Mouse (Mus musculus): ENCODE results near the gene Ltbp1. TPM values are rescaled to one million over a fixed set of nuclear protein-coding genes. Genes with fewer than 3 reads are reported as not detected.

Ltbp1 gene
- polyA plus RNA-seq, 1 experiment from 2014 or later: 3.0 TPM

DNA sequence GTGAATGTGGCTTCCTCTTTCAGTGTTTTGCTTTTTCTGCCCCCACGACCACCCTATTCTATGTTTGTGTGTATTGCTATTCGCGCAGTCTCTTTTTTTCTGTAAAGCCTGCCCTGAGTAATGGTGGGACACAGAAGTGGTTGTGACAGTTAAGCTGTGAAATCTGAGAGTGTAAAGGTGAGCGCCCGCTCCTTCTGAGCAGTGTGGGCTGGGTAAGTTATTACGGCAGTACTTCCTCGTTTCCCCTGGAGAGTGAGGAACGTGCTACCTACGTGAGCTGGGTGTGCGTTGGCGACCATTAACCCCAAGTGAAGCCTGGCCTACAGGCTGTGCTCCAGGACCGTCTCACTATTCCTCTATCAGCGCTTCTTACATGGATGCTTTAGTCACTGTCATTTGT is 328.4 kb downstream of the Ltbp1 start:
- H3K27ac ChIP-seq: no peak overlapping the region
- no peak overlapping the region for H3K4me3 ChIP-seq
- H3K9ac ChIP-seq: no peak overlapping the region
- H3K4me1 ChIP-seq: no peaks in the 10 kb centered on the region
- no peak overlapping the region for H3K4me2 ChIP-seq
- no peaks in the 10 kb centered on the region for H3K36me3 ChIP-seq (ENCODE audit: poor library complexity, severe bottlenecking)
- ATAC-seq: no peak
- 95% methylated on average over 13 of the region's 13 CpGs for WGBS
- no peaks in the 10 kb centered on the region for H3K9me3 ChIP-seq (replicated peaks)
- no peaks in the 10 kb centered on the region for H3K27me3 ChIP-seq

DNA sequence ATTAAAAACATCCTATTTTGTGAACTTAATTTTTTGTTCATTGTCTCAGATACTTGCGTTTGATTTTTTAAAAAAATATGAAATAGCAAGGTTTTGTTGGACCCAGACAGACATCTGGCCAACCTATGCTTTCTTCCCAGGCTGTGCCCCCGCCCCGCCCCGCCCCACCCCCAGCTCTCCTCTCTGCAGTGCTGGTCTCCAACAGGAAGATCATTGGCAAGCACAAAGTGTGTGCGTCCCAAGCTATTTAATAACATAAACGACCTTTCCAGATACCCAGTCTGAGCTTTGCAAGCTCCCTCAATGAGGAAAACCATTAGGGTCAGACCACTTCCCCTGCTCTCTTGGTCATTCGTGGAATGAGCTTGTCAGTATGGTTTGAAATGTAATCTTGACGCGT is 330.3 kb downstream of the Ltbp1 start:
- 88% methylated on average over 9 of the region's 9 CpGs for WGBS
- H3K9me3 ChIP-seq (replicated peaks): no peaks in the 10 kb centered on the region
- H3K4me3 ChIP-seq: no peak overlapping the region
- H3K36me3 ChIP-seq (ENCODE audit: poor library complexity, severe bottlenecking): no peaks in the 10 kb centered on the region
- no peaks in the 10 kb centered on the region for H3K4me1 ChIP-seq
- no peak for ATAC-seq
- no peak overlapping the region for H3K27ac ChIP-seq
- H3K9ac ChIP-seq: no peak overlapping the region
- H3K4me2 ChIP-seq: no peak overlapping the region
- H3K27me3 ChIP-seq: no peaks in the 10 kb centered on the region

DNA sequence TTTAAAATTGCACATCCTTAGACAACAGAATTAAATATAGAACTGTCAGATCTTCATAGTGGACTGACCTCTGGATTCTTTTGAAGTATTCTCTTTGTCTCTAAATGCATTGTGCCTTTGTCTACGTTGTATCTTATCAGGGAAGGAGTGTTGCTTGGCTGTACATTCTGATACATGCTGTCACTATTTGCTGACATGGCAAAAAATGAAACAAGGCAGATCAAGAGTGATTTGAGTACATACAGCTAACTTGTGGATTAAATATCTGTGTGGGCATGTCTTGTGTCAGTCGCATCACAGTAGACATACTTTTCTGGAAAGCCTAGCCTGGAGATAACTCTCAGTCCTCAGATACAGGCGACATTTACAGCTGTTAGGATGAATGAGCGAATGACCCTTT is 335.9 kb downstream of the Ltbp1 start:
- Histone ChIP-seq H3K27ac (no peak overlapping the region), H3K36me3 (ENCODE audit: poor library complexity, severe bottlenecking) (no peaks in the 10 kb centered on the region), H3K4me3 (no peak overlapping the region), H3K9me3 (replicated peaks) (no peaks in the 10 kb centered on the region), H3K4me1 (no peaks in the 10 kb centered on the region), H3K4me2 (no peak overlapping the region), H3K27me3 (no peaks in the 10 kb centered on the region), H3K9ac (no peak overlapping the region)
- ATAC-seq: no peak
- 91% methylated on average over 4 of the region's 4 CpGs for WGBS

DNA sequence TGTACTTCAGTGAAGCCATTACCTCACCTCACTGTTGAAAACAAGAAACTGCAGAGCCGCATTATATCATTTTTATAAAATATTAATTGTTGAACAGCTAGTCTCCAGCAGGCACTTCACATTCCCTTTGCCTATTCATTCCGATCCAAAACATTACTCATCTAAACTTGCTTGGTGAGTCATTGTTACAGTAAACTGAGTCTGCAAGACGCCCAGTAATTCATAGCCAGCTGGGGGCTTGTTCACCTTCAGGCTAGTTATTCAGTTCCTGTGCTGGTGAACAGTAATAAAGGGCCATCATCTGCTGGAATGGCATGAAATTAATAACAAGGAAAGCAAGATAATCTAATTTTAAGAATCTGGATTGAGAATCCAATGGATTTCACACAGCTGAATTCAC is 339.7 kb downstream of the Ltbp1 start:
- H3K36me3 ChIP-seq (ENCODE audit: poor library complexity, severe bottlenecking): no peaks in the 10 kb centered on the region
- 92% methylated on average over 3 of the region's 3 CpGs for WGBS
- H3K9ac ChIP-seq: no peak overlapping the region
- no peak overlapping the region for H3K27ac ChIP-seq
- H3K9me3 ChIP-seq (replicated peaks): no peaks in the 10 kb centered on the region
- H3K4me1 ChIP-seq: no peaks in the 10 kb centered on the region
- no peak overlapping the region for H3K4me3 ChIP-seq
- H3K27me3 ChIP-seq: no peaks in the 10 kb centered on the region
- no peak for ATAC-seq
- no peak overlapping the region for H3K4me2 ChIP-seq

DNA sequence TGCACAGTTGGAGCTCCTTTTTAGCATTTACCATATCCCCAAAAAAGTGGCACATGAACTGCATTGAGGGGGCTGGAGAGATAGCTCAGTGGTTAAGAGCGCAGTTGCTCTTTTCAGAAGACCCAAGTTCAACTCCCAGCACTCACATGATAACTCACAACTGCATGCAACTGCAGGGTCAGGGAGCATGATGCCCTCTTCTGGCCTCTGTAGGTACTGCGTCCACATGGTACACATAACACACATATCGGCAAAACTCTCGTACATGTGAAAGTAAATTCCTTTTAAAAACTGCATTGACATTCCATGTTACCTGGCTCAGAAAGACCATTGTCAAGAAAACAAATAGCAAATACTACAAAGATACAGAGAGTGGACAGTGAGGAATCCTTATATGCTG is 342.0 kb downstream of the Ltbp1 start:
- WGBS: 96% methylated on average over 4 of the region's 4 CpGs
- Histone ChIP-seq H3K36me3 (ENCODE audit: poor library complexity, severe bottlenecking) (no peaks in the 10 kb centered on the region), H3K9me3 (replicated peaks) (no peaks in the 10 kb centered on the region), H3K4me3 (no peak overlapping the region), H3K4me1 (no peaks in the 10 kb centered on the region), H3K9ac (no peak overlapping the region), H3K4me2 (no peak overlapping the region), H3K27ac (no peak overlapping the region), H3K27me3 (no peaks in the 10 kb centered on the region)
- no peak for ATAC-seq

DNA sequence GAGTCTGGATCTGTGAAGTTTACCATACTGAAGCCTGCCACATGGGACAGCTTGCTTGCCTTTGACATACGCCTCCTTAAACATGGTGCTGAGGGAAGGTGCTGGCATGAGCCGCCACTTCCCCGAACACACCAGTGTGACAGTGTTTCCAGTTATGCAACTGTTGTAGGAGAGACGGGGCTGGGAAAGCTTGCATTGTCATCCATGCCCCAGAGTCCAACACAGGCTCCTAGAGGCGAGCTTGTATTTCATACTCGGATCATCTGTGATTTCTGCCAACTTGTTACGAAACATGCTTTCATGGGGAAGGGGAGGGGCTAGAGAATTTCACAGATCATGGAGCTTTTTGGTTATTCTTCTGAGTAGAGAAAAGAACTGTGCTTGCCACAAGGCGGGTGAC is 343.7 kb downstream of the Ltbp1 start:
- no peak for ATAC-seq
- no peaks in the 10 kb centered on the region for H3K27me3 ChIP-seq
- H3K27ac ChIP-seq: no peak overlapping the region

DNA sequence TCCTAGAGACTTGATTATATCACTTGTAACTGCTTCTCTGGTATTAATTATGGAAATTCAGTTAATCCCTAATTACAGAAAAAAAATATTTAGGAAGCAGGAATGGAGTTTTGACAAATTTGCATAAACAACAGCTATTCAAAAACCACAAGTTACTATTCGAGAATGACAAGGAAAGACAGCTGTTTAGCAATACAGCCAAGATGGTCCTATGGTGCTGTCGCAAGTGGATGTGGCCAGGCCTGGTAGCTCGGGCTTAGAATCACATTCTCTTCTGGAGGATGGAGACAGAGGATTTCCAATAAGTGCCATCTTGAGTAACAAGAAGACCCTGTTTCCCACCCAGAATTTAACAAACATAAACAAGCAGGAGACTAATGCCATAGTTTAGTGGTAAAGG is 344.2 kb downstream of the Ltbp1 start:
- WGBS: 84% methylated on average over 3 of the region's 3 CpGs
- no peaks in the 10 kb centered on the region for H3K9me3 ChIP-seq (replicated peaks)
- H3K9ac ChIP-seq: no peak overlapping the region
- no peaks in the 10 kb centered on the region for H3K27me3 ChIP-seq
- H3K4me1 ChIP-seq: no peaks in the 10 kb centered on the region
- H3K27ac ChIP-seq: no peak overlapping the region
- H3K36me3 ChIP-seq (ENCODE audit: poor library complexity, severe bottlenecking): no peaks in the 10 kb centered on the region
- no peak for ATAC-seq
- H3K4me2 ChIP-seq: no peak overlapping the region
- no peak overlapping the region for H3K4me3 ChIP-seq

More for the DNA sequence above, 343.7 kb downstream of the Ltbp1 start:
- no peak overlapping the region for H3K4me2 ChIP-seq
- no peak overlapping the region for H3K9ac ChIP-seq
- no peaks in the 10 kb centered on the region for H3K4me1 ChIP-seq
- no peak overlapping the region for H3K4me3 ChIP-seq
- no peaks in the 10 kb centered on the region for H3K9me3 ChIP-seq (replicated peaks)
- 87% methylated on average over 8 of the region's 8 CpGs for WGBS
- H3K36me3 ChIP-seq (ENCODE audit: poor library complexity, severe bottlenecking): no peaks in the 10 kb centered on the region

DNA sequence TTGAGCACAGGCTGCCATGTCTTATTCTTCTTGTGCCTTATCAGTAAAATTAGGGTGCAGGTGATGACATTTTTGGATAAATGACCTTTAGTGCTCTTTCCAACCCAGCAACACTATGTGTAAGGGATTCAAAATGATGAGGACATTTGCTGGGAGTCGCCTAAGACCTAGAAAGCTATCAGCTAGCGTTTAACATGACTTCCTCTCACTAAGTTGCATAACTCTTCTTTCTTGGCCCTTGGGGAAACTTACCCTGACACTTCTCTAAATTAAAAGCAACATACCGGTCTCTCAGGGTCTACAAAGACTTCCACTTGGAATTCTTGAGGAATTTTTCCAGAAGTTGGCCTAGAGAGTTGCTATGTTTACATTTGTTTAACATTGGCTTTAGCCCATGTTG is 348.0 kb downstream of the Ltbp1 start:
- H3K4me1 ChIP-seq: no peaks in the 10 kb centered on the region
- no peaks in the 10 kb centered on the region for H3K9me3 ChIP-seq (replicated peaks)
- no peak for ATAC-seq
- no peaks in the 10 kb centered on the region for H3K27me3 ChIP-seq
- no peak overlapping the region for H3K4me2 ChIP-seq
- no peak overlapping the region for H3K4me3 ChIP-seq
- no peak overlapping the region for H3K9ac ChIP-seq
- no peak overlapping the region for H3K27ac ChIP-seq
- no peaks in the 10 kb centered on the region for H3K36me3 ChIP-seq (ENCODE audit: poor library complexity, severe bottlenecking)
- WGBS: 91% methylated on average over 3 of the region's 3 CpGs

DNA sequence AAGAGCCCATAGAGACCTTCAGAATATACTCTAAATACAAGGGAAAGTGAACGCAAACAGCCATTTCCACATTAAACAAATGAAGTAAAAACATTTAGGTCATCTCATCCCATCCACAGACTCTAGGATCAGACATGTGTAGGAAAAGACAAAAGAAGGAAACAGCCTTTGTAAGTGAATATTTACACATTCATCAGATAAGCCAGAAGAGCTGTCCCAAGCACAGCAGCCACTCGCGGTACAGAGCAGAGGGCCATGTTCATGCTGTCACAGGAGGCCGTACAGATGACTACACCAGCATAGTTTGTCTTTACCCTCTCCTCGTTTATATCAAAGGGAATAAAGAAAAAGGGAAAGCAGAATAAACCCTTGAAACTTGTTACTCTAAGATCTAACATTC is 350.1 kb downstream of the Ltbp1 start:
- no peaks in the 10 kb centered on the region for H3K27me3 ChIP-seq
- WGBS: 83% methylated on average over 5 of the region's 5 CpGs
- no peaks in the 10 kb centered on the region for H3K36me3 ChIP-seq (ENCODE audit: poor library complexity, severe bottlenecking)
- no peak overlapping the region for H3K9ac ChIP-seq
- H3K4me2 ChIP-seq: no peak overlapping the region
- no peak overlapping the region for H3K4me3 ChIP-seq
- no peaks in the 10 kb centered on the region for H3K4me1 ChIP-seq
- no peak for ATAC-seq
- H3K9me3 ChIP-seq (replicated peaks): no peaks in the 10 kb centered on the region
- H3K27ac ChIP-seq: no peak overlapping the region

DNA sequence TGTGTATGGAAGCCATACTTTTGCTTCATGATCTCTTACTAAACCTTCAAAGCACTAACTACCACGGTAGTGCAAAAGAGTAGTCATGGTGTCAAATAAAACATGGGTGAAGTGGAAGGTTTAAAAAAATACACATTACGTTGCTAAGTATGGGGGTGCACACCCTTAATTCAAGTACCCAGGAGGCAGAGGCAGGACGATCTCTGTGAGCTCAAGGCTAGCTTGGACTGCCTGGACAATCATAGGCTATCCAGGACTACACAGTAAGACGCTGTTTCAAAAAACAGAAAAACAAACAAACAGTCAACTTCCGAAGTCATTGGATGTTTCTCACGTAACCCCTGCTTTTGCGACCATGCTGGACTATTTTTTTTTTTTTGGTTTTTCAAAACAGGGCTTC is 354.7 kb downstream of the Ltbp1 start:
- Histone ChIP-seq H3K27ac (no peak overlapping the region), H3K4me1 (no peaks in the 10 kb centered on the region), H3K9me3 (replicated peaks) (no peaks in the 10 kb centered on the region), H3K9ac (no peak overlapping the region), H3K4me3 (no peak overlapping the region), H3K4me2 (no peak overlapping the region), H3K36me3 (ENCODE audit: poor library complexity, severe bottlenecking) (no peaks in the 10 kb centered on the region), H3K27me3 (no peaks in the 10 kb centered on the region)
- 95% methylated on average over 7 of the region's 7 CpGs for WGBS
- no peak for ATAC-seq

DNA sequence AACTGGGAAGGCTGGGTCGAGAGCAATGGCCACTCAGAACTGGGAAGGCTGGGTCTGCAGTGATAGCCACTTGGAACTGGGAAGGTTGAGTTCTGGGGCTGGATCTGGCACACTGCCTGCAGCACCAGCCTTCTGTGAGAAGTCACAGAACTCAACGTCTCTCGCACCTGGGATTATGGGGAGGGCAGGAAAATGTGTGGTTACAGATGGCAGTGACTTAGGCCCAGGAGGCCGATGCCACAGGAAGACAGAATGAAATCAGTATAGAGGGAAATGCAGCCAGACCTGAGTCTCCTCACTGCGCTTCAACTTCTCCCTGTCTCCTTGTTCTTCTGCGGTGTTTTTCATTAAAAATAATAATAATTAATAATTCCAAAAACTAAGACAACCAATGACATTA is 361.0 kb downstream of the Ltbp1 start:
- Histone ChIP-seq H3K4me1 (no peaks in the 10 kb centered on the region), H3K4me2 (no peak overlapping the region), H3K36me3 (ENCODE audit: poor library complexity, severe bottlenecking) (no peaks in the 10 kb centered on the region), H3K9me3 (replicated peaks) (no peaks in the 10 kb centered on the region), H3K9ac (no peak overlapping the region), H3K4me3 (no peak overlapping the region), H3K27ac (no peak overlapping the region), H3K27me3 (no peaks in the 10 kb centered on the region)
- WGBS: 94% methylated on average over 6 of the region's 6 CpGs
- no peak for ATAC-seq

DNA sequence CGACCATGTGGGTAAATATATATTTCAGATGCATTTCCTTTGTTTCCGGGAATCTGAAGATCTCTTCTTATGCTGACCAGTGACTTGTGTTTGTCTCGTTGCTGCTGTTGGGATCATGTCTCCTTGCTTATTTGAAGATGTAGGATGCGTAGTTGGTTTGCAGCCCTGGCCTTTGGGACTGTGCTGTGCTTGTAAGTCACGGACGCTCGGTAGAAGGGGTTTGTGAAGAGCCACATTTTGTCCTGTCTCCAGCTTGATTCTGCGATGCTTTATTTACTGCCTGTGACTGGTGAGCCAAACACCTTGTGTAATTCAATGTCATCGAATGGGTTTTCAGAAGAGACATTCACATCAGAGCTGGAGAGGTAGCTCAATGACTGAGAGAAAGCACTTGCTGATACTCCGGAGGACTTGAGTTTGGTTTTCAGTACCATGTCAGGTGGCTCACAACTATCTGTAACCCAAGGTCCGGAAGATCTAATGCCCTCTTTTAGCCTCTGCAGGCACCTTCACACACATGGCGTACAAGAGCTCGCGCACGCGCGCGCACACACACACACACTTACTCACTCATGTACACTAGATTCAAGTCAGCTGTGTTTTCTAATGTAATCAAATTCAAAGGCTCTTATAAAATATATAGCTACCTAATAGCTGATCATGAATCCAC is 362.3 kb downstream of the Ltbp1 start:
- Histone ChIP-seq H3K27me3 (no peaks in the 10 kb centered on the region), H3K4me3 (no peak overlapping the region), H3K9me3 (replicated peaks) (no peaks in the 10 kb centered on the region), H3K4me2 (no peak overlapping the region), H3K27ac (no peak overlapping the region), H3K4me1 (no peaks in the 10 kb centered on the region), H3K36me3 (ENCODE audit: poor library complexity, severe bottlenecking) (no peaks in the 10 kb centered on the region), H3K9ac (no peak overlapping the region)
- ATAC-seq: no peak
- WGBS: 95% methylated on average over 18 of the region's 18 CpGs

DNA sequence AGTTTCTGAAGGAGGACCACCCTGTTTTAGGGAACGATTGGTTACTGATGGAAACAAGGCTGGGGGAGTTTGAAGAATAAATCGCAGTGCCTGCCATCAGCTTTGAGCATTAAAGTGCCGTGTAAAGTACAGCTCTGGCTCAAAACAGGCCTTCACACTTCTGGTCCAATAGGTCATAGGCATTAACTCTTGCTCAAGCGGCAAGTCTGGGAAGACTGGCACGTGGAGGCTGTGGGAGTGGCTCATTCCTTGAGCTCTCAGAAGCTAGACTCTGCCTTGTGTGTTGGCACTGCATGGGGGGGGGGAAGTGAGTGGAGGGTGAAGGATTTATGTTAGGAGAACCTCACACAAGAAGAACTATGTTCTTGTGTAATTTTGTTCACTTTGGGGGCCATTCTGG is 363.2 kb downstream of the Ltbp1 start:
- no peaks in the 10 kb centered on the region for H3K4me1 ChIP-seq
- ATAC-seq: no peak
- no peak overlapping the region for H3K27ac ChIP-seq
- H3K4me2 ChIP-seq: no peak overlapping the region
- no peaks in the 10 kb centered on the region for H3K27me3 ChIP-seq
- H3K4me3 ChIP-seq: no peak overlapping the region
- 88% methylated on average over 5 of the region's 5 CpGs for WGBS
- H3K9ac ChIP-seq: no peak overlapping the region
- no peaks in the 10 kb centered on the region for H3K36me3 ChIP-seq (ENCODE audit: poor library complexity, severe bottlenecking)
- H3K9me3 ChIP-seq (replicated peaks): no peaks in the 10 kb centered on the region

Data from forebrain, embryonic 13.5 days (tissue).